Mouse (Mus musculus): ENCODE measurements at regions not wholly inside any gene's neighbourhood (a gene's known extent, or its start where the extent isn't known, plus 50 kb on each side); places are given as distances from the start of the nearest gene placed in this dataset. TPM values are rescaled to one million over a fixed set of nuclear protein-coding genes. Genes with fewer than 3 reads are reported as not detected.

Small RNA genes lying in the stretch of these regions (microRNA-seq; reads per million reads assigned to microRNA genes)
- gene Gm23215, result not detected
